Mouse (Mus musculus) heart, postnatal 25 days (tissue): ENCODE measurements around the gene Nptx2. TPM values are rescaled to one million over a fixed set of nuclear protein-coding genes. Genes with fewer than 3 reads are reported as not detected.

Experiments
- DNase-seq: peaks from one replicate; pipeline ENCODE4 v3.0.0; 2022; ENCODE audit warnings: low spot score
- intact Hi-C: fragments of 180-260 bp; cut with DNase I; formaldehyde crosslinking; loops from one replicate; pipeline ENCODE4 v1.15.1; 2025
- total RNA-seq, 2 experiments: library from RNA; stranded (reverse); gene quantifications; 2 replicates each; pipeline ENCODE4 v1.2.3; 2021

Nptx2 gene
- total RNA-seq, 2 experiments from 2014 or later, result 0.10 TPM; not detected in 1

- intact Hi-C loops, result no loop called here
- no peak for DNase-seq
Observed at GRCm38 (mm10) chr5:144558481-144558880, 12.8 kb downstream of the Nptx2 start.

- no peak for DNase-seq
- intact Hi-C loops, result no loop called here
Observed at GRCm38 (mm10) chr5:144565739-144566138, 20.0 kb downstream of the Nptx2 start.

GRCm38 (mm10) chr5:144585100-144585499 is 39.4 kb downstream of the Nptx2 start:
- intact Hi-C loops, result no loop called here
- no peak for DNase-seq

- intact Hi-C loops, result no loop called here
- DNase-seq, result no peak
Observed at GRCm38 (mm10) chr5:144591248-144591880, 45.7 kb downstream of the Nptx2 start.

GRCm38 (mm10) chr5:144594796-144595195 is 49.1 kb downstream of the Nptx2 start:
- intact Hi-C loops, result no loop called here
- DNase-seq, result no peak

Other genes starting within 250 kb of the Nptx2 start
- gene Baiap2l1, start 187.8 kb upstream of the Nptx2 start, total RNA-seq, result 1 to 10 TPM; 5.6 to 5.7 TPM
- under 1 TPM; 0.21 to 0.36 TPM for gene Tmem130, start 215.9 kb downstream of the Nptx2 start, total RNA-seq
- gene Trrap, start 221.8 kb downstream of the Nptx2 start, total RNA-seq, result 10 to 100 TPM; 39.4 to 43.0 TPM